Mouse (Mus musculus) midbrain, embryonic 16.5 days (tissue): Measurements from ENCODE around the gene Kcnk16. TPM values are rescaled to one million over a fixed set of nuclear protein-coding genes. Genes with fewer than 3 reads are reported as not detected.
"Not testable (repeated sequence)": the region's sequence is repeated elsewhere in the genome, so short reads cannot be mapped to it uniquely, and the experiment has no call there.

ENCODE experiments used
- ATAC-seq: fragments of 200-750 bp; cut with Nextera tagmentation; 2 replicates; pipeline ENCODE4 v1.8.0; 2017; ENCODE audit warnings: moderate TSS enrichment
- H3K27ac ChIP-seq: fragments of 300-500 bp; sonication (generic); 2 replicates; pipeline ENCODE4 v1.5.1; 2014; ENCODE audit warnings: mild to moderate bottlenecking, low read length, mixed read lengths
- H3K27me3 ChIP-seq: fragments of 300-500 bp; sonication (generic); 2 replicates; pipeline ENCODE4 v1.6.1; 2014; ENCODE audit warnings: low read depth, low read length, mixed read lengths; ENCODE audit not compliant: control insufficient read depth, insufficient read depth
- H3K36me3 ChIP-seq: fragments of 300-500 bp; sonication (generic); 2 replicates; pipeline ENCODE4 v1.6.1; 2014; ENCODE audit warnings: mild to moderate bottlenecking, low read length, moderate library complexity, mixed read lengths; ENCODE audit not compliant: control insufficient read depth, insufficient read depth
- H3K4me1 ChIP-seq: fragments of 300-500 bp; sonication (generic); 2 replicates; pipeline ENCODE4 v1.6.1; 2014; ENCODE audit warnings: mild to moderate bottlenecking, low read length, mixed read lengths; ENCODE audit not compliant: control insufficient read depth, insufficient read depth
- H3K4me2 ChIP-seq: fragments of 300-500 bp; sonication (generic); 2 replicates; pipeline ENCODE4 v1.6.1; 2014; ENCODE audit warnings: mild to moderate bottlenecking, low read length, mixed read lengths
- H3K4me3 ChIP-seq: fragments of 300-500 bp; sonication (generic); 2 replicates; pipeline ENCODE4 v1.5.1; 2014; ENCODE audit warnings: low read depth, mild to moderate bottlenecking, low read length, moderate library complexity, mixed read lengths
- H3K9ac ChIP-seq: fragments of 300-500 bp; sonication (generic); 2 replicates; pipeline ENCODE4 v1.6.1; 2014; ENCODE audit warnings: low read depth, low read length, mixed read lengths
- H3K9me3 ChIP-seq: fragments of 300-500 bp; sonication (generic); replicated peaks from 2 replicates; pipeline ENCODE4 v1.6.1; 2014; ENCODE audit warnings: mild to moderate bottlenecking, low read length, mixed read lengths; ENCODE audit not compliant: control insufficient read depth, poor library complexity, severe bottlenecking
- WGBS: fragments of 180-500 bp; shearing (Covaris S2); extraction: QIAGEN DNeasy Blood & Tissue Kit; methylation state at CpG from one replicate; pipeline ENCODE4 v1.1.7; 2014; 5-methylcytosine and 5-hydroxymethylcytosine counted together
- polyA plus RNA-seq: library from polyadenylated mRNA; unstranded; fragments of >200 nt; fragmentation: Nextera tagmentation; extraction: Ambion mirVana; gene quantifications from 2 replicates; pipeline ENCODE4 v1.2.1, GENCODE M21; 2015

Kcnk16 gene
- not detected in 2 replicates for polyA plus RNA-seq

DNA sequence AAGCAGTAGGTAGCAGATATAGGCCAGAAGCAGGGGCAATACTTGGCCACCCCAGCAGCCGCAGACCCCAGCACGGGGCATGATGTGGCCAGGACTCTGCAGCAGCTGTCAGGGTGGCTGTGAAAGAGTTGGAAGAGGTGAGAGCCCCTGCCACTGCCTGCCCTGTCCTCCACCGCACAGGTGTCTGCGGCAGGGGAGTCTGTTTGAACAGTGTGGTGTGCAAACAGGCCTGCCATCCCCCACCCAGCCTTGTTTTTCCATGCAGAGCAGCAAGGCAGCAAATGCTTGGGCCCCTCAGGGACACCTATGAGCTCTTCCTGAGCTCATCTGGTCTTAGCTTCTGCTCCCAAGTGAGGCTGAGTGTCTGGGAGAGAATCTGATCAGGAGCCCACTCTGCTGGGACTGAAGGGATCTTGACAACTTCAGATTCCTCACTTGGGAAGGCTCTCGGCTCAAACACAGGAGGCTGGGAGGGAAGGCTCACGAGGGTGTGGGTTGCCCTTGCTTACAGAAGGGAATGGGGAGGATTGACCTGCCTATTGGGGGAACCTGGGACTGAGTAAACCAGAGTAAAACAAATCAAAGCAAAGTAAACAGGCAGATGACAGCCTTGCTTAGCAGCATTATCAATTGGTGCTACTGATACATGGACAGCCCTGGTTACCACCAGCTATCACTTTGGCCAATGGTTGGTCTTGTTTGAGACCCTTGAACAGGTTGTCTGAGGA is at the start of gene Kcnk16:
Kcnk16 (minus strand) TSS at position 118 of the 728 bp plus-strand sequence.
- no peak within 1 kb of the TSS for H3K4me3 ChIP-seq
- no peak for ATAC-seq
- no peaks in the 10 kb centered on the region for H3K36me3 ChIP-seq
- WGBS: 71% methylated on average over 6 of the region's 6 CpGs
- no peak within 1 kb of the TSS for H3K9ac ChIP-seq
- no peaks in the 10 kb centered on the region for H3K4me1 ChIP-seq
- no peaks in the 10 kb centered on the region for H3K27me3 ChIP-seq
- H3K27ac ChIP-seq: no peak within 1 kb of the TSS
- no peak within 1 kb of the TSS for H3K4me2 ChIP-seq
- H3K9me3 ChIP-seq: peaks cover 6% of the 10 kb centered on the region; the same call in 1 of the 2 replicates

DNA sequence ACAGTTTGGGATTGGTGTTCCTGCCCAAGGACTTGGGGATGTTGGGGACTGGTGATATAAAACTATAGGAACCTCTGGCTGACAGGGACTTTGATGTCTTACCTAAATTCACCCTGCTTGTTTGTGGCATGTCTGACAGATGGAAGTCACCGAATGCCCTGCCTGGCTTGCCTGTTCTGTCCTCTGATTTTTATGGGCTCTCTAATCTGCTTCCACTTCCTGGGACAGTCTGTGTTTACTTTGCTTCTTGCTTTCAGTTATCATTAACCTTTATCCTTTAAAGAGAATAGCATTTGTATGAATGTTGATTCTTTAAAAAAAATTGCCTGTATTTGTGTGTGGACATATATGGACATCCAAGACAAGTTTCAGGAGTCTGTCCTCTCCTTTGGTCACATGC is 46.1 kb upstream of the Kcnk16 start:
- H3K4me3 ChIP-seq: no peak overlapping the region
- peaks cover 11% of the 10 kb centered on the region for H3K36me3 ChIP-seq
- WGBS: 86% methylated on average over 1 of the region's 1 CpGs
- no peak for ATAC-seq
- no peak overlapping the region for H3K27ac ChIP-seq
- no peak overlapping the region for H3K4me2 ChIP-seq
- H3K27me3 ChIP-seq: no peaks in the 10 kb centered on the region
- no peak overlapping the region for H3K9ac ChIP-seq
- no peaks in the 10 kb centered on the region for H3K4me1 ChIP-seq
- H3K9me3 ChIP-seq: no peaks in the 10 kb centered on the region

DNA sequence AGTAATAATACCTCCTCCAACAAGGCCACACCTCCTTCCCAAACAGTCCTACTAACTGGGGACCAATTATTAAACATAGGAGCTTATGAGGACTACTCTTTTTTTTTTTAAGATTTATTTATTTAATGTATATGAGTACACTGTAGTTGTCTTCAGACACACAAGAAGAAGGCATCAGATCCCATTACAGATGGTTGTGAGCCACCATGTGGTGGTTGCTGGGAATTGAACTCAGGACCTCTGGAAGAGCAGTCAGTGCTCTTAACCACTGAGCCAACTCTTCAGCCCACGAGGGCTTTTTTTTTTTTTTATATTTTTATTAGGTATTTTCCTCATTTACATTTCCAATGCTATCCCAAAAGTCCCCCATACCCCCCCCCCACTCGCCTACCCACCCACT is 36.1 kb upstream of the Kcnk16 start:
- WGBS: 56% methylated on average over 2 of the region's 2 CpGs
- ATAC-seq, H3K4me2 ChIP-seq, H3K27ac ChIP-seq, H3K9ac ChIP-seq, H3K9me3 ChIP-seq, H3K27me3 ChIP-seq, H3K4me1 ChIP-seq, H3K4me3 ChIP-seq: not testable (repeated sequence)
- peaks cover 11% of the 10 kb centered on the region; the same call in 1 of the 2 replicates for H3K36me3 ChIP-seq

DNA sequence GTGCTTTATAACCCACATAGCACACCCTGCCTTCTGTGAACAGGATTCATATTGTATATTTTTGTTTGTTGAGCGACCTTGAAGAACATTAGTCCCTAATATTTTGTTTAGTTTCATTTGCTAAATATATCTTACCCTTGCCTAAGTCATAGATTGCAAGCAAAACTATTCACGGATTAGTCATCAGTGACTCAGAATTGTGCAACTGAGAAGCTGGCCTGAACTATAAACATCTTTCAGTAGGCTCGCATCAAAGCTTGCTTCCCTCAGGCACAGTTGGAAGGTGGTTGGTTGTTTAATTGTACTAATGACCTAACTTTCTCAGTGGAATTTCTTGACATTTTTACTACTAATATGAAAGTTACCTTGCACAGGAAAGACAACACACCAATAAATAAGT is 29.1 kb upstream of the Kcnk16 start:
- Histone ChIP-seq H3K4me3 (no peak overlapping the region), H3K9ac (no peak overlapping the region), H3K27me3 (no peaks in the 10 kb centered on the region), H3K9me3 (no peaks in the 10 kb centered on the region), H3K4me1 (peaks cover 6% of the 10 kb centered on the region), H3K27ac (no peak overlapping the region), H3K36me3 (no peaks in the 10 kb centered on the region), H3K4me2 (no peak overlapping the region)
- no peak for ATAC-seq
- WGBS: 84% methylated on average over 3 of the region's 3 CpGs

DNA sequence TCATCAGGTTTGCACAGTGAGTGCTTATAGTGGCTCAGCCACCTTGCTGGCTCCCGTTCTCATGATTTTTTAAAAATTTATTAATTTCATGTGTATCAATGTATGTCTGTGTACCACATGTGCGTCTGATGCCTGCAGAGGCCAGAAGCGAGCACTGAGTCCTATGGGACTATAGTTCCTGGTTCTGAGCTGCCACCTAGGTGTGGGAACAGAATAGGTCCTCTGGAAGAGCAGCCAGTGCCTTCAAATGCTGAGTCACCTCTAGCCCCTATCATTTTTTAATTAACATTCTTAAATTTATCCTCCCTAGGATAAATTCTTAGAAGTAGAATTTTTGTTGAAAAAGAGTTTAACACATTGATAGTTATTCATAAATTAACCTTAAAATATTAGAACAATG is 28.6 kb upstream of the Kcnk16 start:
- Histone ChIP-seq H3K4me2 (no peak overlapping the region), H3K27ac (no peak overlapping the region), H3K4me3 (no peak overlapping the region), H3K9ac (no peak overlapping the region), H3K36me3 (no peaks in the 10 kb centered on the region), H3K4me1 (peaks cover 6% of the 10 kb centered on the region), H3K27me3 (no peaks in the 10 kb centered on the region), H3K9me3 (no peaks in the 10 kb centered on the region)
- WGBS: 82% methylated on average over 3 of the region's 3 CpGs
- ATAC-seq: no peak

DNA sequence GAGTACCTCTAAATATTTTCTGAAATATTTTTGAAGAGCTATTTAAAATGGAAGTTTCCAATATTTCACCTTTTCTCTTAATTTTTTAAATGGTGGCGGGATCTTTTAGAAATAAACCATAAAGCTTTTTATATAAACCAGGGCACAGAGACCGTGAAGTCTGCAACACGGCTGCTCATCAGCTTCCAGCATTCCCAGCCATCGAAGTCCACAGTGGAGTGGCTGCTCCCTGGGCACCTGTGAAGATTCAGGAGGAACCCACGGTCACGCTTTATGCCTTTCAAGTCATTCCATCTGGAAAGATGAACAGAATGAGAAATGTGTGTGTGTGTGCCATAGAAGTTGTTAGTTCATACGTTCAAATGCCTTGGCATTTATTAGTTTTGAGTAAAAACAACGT is 25.9 kb upstream of the Kcnk16 start:
- Histone ChIP-seq H3K9ac (peak overlapping the region; percentile 54; the same call in 1 of the 2 replicates), H3K4me1 (peaks cover 6% of the 10 kb centered on the region), H3K9me3 (no peaks in the 10 kb centered on the region), H3K27ac (no peak overlapping the region), H3K4me3 (peak overlapping the region; percentile 59), H3K4me2 (peak overlapping the region; percentile 72), H3K27me3 (no peaks in the 10 kb centered on the region), H3K36me3 (no peaks in the 10 kb centered on the region)
- WGBS: 44% methylated on average over 8 of the region's 8 CpGs
- 0 out of 2 replicates have a peak, but pooled peaks have one; percentile 24 for ATAC-seq

DNA sequence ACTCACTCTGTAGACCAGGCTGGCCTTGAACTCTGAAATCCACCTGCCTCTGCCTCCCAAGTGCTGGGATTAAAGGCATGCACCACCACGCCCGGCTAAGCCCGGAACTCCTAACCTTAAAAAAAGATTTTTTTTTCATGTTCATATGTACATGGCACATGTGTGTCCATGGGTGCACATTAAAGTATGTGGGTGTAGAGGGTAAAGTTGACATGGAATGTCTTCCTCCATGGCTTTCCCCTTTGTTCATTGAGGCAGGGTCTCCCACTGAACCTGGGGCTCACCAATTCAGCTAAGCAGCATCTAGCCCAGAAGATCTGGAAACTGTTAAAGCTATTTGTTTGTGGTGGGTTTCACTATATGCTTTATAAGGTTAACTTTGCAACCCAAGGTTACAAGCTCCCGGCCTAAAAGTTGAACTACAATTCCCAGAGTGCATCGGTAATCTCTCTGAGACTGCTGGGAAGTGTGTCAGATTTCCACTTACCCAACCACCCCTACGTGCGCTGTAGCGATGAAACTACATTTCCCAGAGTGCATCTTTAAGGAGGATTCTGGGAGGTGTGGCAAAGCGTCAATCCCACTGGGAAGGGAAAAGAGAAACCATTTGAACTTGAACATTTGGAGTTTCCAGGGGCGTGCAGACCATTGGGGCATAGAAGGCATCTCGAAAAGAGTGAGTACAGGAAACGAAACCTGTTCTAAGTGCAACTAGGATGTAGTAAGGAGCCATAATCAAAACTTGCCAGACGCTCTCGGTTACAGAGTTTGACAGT is 25.3 kb upstream of the Kcnk16 start, which contains the start of gene Nudt13:
Nudt13 (plus strand) TSS at position 581 of the 776 bp plus-strand sequence.
- peak within 1 kb of the TSS; percentile 54; the same call in 1 of the 2 replicates for H3K9ac ChIP-seq
- peaks cover 6% of the 10 kb centered on the region for H3K4me1 ChIP-seq
- no peaks in the 10 kb centered on the region for H3K9me3 ChIP-seq
- 23% methylated on average over 14 of the region's 14 CpGs for WGBS
- no peak within 1 kb of the TSS for H3K27ac ChIP-seq
- H3K4me3 ChIP-seq: peak within 1 kb of the TSS; percentile 59
- ATAC-seq: peak; percentile 98
- no peaks in the 10 kb centered on the region for H3K36me3 ChIP-seq
- H3K4me2 ChIP-seq: peak within 1 kb of the TSS; percentile 72
- H3K27me3 ChIP-seq: no peaks in the 10 kb centered on the region

DNA sequence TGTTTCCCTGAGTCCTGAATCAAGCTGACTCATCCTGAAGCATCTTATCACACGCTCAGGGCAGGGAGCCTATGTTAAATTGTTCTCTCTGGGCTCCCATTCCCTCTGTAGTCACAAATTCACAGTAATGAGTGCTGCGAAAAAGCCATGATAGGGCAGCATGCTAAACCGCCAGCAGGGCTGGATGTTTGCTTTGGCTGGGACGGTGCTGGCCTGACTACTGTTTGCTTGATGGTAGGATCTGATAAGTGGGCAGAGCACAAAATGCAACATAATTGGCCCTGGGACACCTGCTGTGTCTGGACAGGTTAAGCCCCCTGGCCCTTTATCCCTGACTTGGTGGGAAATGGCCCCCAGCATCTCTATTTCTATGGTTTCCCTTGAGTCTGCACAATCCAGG is 22.4 kb upstream of the Kcnk16 start:
- H3K9ac ChIP-seq: no peak overlapping the region
- H3K4me2 ChIP-seq: no peak overlapping the region
- no peak overlapping the region for H3K27ac ChIP-seq
- H3K4me3 ChIP-seq: no peak overlapping the region
- peaks cover 6% of the 10 kb centered on the region for H3K4me1 ChIP-seq
- H3K36me3 ChIP-seq: no peaks in the 10 kb centered on the region
- H3K27me3 ChIP-seq: no peaks in the 10 kb centered on the region
- 59% methylated on average over 4 of the region's 4 CpGs for WGBS
- no peak for ATAC-seq
- H3K9me3 ChIP-seq: no peaks in the 10 kb centered on the region

DNA sequence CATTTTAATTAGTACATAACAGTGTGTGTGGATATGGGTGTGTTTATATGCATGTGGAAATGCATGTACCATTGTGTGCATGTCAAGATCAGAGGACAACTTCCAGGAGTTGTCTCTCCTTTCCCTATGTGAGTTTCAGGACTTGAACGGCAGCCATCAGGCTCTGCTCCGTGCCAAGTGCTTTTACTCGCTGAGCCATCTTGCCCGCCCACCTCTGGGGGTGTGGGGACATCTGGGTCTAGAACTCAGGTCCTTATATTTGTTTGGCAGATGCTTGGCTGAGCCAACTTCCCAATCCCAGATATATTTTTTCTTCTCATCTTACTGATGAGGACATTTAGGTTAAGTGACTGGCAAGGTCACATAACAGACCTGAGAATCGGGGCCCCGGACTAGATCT is 578 bp downstream of the Kcnk16 start:
- no peak for ATAC-seq
- no peak overlapping the region for H3K4me3 ChIP-seq
- H3K27ac ChIP-seq: no peak overlapping the region
- H3K36me3 ChIP-seq: no peaks in the 10 kb centered on the region
- H3K9ac ChIP-seq: no peak overlapping the region
- H3K4me1 ChIP-seq: no peaks in the 10 kb centered on the region
- no peak overlapping the region for H3K4me2 ChIP-seq
- H3K9me3 ChIP-seq: no peaks in the 10 kb centered on the region
- no peaks in the 10 kb centered on the region for H3K27me3 ChIP-seq
- 87% methylated on average over 6 of the region's 6 CpGs for WGBS
